Mouse (Mus musculus): ENCODE results near the gene Ssr1.

Ssr1 gene

DNA sequence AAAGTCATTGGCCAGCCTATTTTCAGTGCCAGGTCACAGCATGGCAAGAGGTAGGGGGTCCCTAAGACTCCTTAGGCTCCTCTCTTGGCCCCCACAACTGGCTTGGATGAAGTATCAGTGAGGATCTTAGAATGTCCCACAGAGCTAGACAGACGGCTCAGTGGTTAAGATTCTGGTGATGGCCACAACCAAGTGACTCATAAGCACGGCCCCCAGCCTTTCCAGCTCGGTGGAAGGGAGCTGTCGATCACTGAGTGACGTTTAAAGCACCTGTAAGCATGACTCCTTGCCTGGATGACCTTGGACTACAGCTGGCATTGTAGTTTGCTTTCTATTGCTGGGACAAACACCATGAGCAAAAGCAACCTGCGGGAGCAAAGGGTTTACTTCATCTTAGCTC lies 41.0 kb downstream of the Ssr1 start:
- in situ Hi-C loops (cut with MboI, MseI), result no loop called here

DNA sequence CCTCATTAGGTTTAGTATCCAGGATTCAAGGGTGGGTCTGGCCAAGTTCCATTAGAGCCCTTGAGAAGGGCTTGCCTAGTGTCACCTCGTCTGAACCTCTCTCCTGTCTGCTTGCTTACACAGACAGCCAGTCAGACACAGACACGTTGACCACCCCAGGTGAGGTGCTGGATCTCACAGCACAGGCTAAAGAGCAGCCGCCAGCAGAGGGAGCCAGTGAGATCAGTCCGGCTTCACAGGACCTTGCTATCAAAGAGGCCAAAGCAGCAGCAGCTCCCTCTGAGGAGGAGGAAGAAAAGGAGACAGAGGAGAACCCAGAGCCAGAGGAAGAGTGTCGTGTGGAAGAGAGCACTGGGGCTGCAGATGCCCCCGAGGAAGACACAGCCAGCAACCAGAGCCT lies 47.3 kb downstream of the Ssr1 start:
- in situ Hi-C loops (cut with MboI, MseI), result no loop called here

- in situ Hi-C loops (cut with MboI, MseI), result no loop called here
Observed at GRCm38 (mm10) chr13:37945392-37945791, 48.6 kb downstream of the Ssr1 start.

- in situ Hi-C loops (cut with MboI, MseI), result no loop called here
Observed at GRCm38 (mm10) chr13:37944306-37944705, 49.7 kb downstream of the Ssr1 start.

DNA sequence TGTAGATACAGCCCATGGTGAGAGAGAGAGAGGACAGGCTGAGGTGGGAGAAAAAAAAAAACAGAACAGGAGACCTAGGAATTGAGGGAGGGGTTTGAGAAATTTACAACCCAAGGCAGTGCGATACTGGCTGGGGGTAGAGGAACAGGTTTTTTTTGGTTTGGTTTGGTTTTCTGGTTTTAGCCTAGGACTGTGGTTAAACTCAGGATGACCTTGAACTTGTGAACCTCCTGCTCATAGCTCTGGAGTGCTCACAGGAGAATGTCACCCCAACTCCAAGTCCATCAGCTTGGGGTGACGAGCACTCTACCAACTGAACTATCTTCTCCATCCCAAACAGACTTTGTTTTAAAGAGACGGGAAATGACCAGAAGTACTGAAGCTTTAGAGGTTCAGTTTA lies 50.6 kb downstream of the Ssr1 start:
- in situ Hi-C loops (cut with MboI, MseI), result no loop called here

GRCm38 (mm10) chr13:37942887-37943331 lies 51.1 kb downstream of the Ssr1 start:
- in situ Hi-C loops (cut with MboI, MseI), result no loop called here

DNA sequence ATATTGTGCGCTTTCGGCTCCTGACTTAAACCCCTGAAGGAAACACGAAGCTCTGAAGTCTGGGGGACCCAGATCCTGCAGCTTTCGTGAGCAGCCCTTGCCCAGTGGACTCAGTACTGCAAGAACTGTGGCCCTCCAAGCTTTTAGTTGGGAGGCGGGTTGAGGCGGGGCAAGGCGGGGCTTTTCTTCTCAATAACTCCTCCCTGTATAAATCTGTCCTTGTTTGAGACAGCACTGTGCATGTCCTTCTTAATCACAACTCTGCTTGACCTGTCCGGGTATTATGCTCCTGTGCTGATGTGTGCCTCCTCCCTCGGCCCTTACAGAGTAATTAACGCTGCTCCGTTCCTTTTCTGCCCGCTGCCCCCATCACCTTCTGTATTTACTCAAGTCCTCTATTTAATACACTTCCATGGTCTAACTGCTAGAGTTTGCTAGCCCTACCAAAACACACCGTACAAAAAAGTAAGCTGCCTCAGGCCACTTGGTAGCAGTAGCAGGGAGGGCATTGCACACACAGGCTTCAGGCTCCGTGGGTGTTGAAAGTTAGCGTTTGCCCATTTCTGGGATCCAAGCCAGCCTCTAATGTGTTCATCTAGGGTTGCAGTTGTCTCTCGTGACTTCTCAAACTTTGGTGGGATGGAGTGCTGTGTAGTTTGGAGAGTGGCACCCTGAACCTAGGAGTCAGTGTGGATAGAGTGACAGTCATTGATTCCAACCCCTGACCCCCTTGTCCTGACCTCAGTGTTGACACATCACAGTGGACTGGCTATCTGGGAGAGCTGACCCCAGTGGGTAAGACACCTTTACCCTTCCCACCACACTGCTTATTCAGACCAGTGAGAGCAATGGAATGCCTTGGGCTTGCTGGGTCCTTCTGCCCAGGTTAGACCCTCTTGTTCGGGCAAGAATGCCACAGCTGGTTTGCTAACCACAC lies 51.8 kb downstream of the Ssr1 start:
- in situ Hi-C loops (cut with MboI, MseI), result no loop called here

GRCm38 (mm10) chr13:37941138-37941645 lies 52.8 kb downstream of the Ssr1 start:
- in situ Hi-C loops (cut with MboI, MseI), result no loop called here

- in situ Hi-C loops (cut with MboI, MseI), result no loop called here
Observed at GRCm38 (mm10) chr13:37940649-37941048, 53.4 kb downstream of the Ssr1 start.

DNA sequence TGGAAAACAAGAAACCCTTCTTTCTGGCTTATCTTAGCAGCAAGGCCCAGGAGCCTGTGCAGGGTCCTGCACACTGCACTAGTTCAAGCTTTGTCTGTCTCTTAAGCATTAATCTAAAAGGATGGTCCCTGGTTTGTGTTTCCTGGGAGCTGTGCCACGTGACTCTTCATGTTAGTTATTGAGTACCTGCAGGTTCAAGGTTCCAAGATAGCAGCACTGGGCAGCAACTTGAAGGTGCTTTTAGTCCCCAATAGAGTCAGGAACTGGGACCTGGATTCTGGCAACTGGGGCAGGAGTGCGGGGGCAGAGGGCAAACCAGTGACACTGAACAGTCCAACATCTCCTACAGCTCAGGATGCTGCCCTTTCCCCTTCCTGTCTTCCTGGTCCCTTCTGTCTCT lies 53.9 kb downstream of the Ssr1 start:
- in situ Hi-C loops (cut with MboI, MseI), result no loop called here

DNA sequence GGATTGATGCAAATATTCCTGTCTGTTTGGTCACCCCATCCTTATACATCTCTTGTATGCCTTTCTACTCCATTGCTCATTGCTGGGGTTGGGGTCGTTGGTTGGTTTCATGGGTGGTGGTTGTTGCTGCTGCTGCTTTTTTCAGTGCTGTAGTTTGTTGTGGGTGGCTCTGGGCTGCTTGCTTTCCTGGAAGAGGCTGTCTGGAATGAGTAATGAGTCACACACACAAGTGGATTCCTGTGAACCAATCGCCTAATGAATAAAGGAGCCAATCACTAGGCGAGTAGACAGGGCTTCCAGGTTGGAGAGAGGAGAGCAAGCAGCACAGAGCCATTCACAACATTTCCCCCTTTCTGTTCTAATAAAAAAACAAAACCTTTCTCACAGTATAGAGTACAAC lies 57.7 kb downstream of the Ssr1 start:
- in situ Hi-C loops (cut with MboI, MseI), result no loop called here

- in situ Hi-C loops (cut with MboI, MseI), result no loop called here
Observed at GRCm38 (mm10) chr13:37934920-37935319, 59.1 kb downstream of the Ssr1 start.

DNA sequence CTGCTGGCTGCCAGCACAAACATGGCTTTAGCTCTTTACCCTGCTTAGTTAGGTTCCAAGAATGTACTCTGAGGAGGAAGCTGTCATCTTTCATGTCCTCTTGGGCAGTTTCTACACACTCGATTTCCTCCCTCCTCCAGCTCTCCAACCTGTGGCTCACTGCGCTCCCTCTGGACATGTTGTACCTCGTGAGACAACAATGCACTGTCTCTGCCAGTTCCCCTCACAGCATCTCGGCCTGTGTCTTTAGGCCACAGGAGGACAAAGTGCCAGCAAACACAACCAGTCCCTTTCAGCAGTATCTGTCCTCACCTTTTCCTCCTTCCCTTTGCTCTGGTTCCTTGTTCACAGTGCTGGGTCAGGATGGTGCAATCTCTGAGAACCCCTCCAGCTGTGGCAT lies 59.9 kb downstream of the Ssr1 start:
- in situ Hi-C loops (cut with MboI, MseI), result no loop called here

DNA sequence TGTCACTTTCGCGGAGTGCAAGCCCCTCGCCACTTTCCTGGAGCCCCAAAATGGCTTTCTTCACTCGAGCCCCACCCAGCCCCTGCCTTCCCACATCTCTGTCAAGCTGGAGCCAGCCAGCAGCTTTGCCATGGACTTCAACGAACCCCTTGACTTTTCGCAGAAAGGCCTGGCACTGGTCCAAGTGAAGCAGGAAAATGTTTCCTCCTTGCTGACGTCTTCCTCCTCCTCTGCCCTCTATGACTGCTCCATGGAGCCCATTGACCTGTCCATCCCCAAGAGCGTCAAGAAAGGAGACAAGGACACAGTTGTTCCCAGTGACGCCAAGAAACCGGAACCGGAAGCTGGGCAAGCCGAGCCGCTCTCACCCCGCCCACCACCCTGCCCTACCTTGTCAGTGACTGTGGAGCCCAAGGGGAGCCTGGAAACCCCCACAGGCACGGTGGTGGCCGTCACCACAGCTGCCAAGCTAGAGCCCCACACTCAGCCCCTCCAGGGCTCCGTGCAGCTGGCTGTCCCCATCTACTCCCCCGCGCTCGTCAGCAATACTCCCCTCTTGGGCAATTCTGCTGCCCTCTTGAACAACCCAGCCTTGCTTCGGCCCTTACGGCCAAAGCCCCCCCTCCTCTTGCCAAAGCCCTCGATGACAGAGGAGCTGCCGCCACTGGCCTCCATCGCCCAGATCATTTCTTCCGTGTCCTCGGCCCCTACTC lies 62.7 kb downstream of the Ssr1 start:
- in situ Hi-C loops (cut with MboI, MseI), result no loop called here

GRCm38 (mm10) chr13:37930621-37931020 lies 63.4 kb downstream of the Ssr1 start:
- in situ Hi-C loops (cut with MboI, MseI), result no loop called here

GRCm38 (mm10) chr13:37930091-37930490 lies 63.9 kb downstream of the Ssr1 start:
- in situ Hi-C loops (cut with MboI, MseI), result no loop called here

GRCm38 (mm10) chr13:37929532-37929931 lies 64.5 kb downstream of the Ssr1 start:
- in situ Hi-C loops (cut with MboI, MseI), result no loop called here

DNA sequence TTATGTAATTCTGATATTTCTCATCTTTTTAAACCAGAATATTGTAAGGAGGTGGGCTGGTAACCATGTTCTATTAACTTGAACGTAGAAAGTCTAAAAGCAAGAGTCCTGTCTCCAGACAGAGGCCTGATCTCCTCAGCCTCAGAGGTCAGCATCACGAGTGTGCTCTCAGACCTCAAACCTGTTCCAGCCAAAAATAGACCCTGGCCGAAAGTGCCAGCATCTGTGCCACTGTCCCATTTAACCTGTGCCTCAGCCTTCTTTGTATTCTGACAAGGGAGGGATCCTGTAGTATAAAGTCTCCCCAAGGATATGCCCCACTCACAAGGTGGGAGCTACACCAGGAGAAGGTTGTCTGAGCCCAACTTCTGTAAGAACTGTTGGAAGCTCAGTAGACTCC lies 67.6 kb downstream of the Ssr1 start:
- in situ Hi-C loops (cut with MboI, MseI), result no loop called here

- in situ Hi-C loops (cut with MboI, MseI), result no loop called here
Observed at GRCm38 (mm10) chr13:37924461-37924948, 69.5 kb downstream of the Ssr1 start.

GRCm38 (mm10) chr13:37923643-37924460 lies 70.2 kb downstream of the Ssr1 start:
- in situ Hi-C loops (cut with MboI, MseI), result no loop called here

DNA sequence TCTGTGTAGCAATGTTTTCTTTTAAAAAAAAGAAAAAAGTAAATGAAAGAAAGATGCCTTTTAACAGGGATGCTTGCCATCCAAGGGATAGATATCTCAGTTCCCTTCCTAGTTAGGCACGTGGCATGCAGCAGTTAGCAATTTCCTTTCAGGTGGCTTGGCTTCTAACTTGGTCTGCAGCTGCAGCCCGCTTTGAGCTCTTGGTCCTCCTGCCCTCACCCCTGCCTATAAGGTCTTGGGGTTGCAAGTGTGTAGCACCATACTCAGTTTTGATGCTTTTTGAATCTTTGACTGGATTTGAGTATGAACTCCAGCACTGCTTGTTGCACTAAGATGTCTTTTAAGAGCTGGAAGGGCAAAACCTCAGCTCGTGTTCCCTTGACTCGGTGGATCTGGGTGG lies 70.9 kb downstream of the Ssr1 start:
- in situ Hi-C loops (cut with MboI, MseI), result no loop called here

GRCm38 (mm10) chr13:37920727-37921126 lies 73.3 kb downstream of the Ssr1 start:
- in situ Hi-C loops (cut with MboI, MseI), result no loop called here
